Mouse (Mus musculus): ENCODE data around the gene B230307C23Rik. TPM values are rescaled to one million over a fixed set of nuclear protein-coding genes. Genes with fewer than 3 reads are reported as not detected.

B230307C23Rik gene
- polyA plus RNA-seq (2015; fragmentation: Nextera tagmentation; extraction: Ambion mirVana) = 28.2 and 28.5 TPM in 2 replicates

GRCm38 (mm10) chr16:97996616-97997382 lies at the start of gene B230307C23Rik:
B230307C23Rik (plus strand) TSS chr16:97997315.
- Histone ChIP-seq H3K4me1 (ENCODE audit: insufficient read depth, low read length) (peaks cover 15% of the 10 kb centered on the region), H3K4me3 (ENCODE audit: low read length) (peak within 1 kb of the TSS; percentile 67), H3K27ac (ENCODE audit: low read length) (peak within 1 kb of the TSS; percentile 94), H3K4me2 (replicated peaks; ENCODE audit: low read depth, low read length) (peak within 1 kb of the TSS; percentile 71), H3K9ac (replicated peaks; ENCODE audit: low read length) (peak within 1 kb of the TSS; percentile 75), H3K27me3 (ENCODE audit: insufficient read depth, low read length) (no peaks in the 10 kb centered on the region), H3K9me3 (ENCODE audit: low read length) (peaks cover 11% of the 10 kb centered on the region), H3K36me3 (ENCODE audit: insufficient read depth, low read length) (peaks cover 9% of the 10 kb centered on the region)
- WGBS = 1% methylated on average over 22 of the region's 22 CpGs
- ATAC-seq (ENCODE audit: low FRiP score, low TSS enrichment) = peak; percentile 99

- ATAC-seq (ENCODE audit: low FRiP score, low TSS enrichment) = no peak
- no peaks in the 10 kb centered on the region for H3K4me1 ChIP-seq (ENCODE audit: insufficient read depth, low read length)
- H3K9ac ChIP-seq (replicated peaks; ENCODE audit: low read length) = no peak overlapping the region
- no peak overlapping the region for H3K4me2 ChIP-seq (replicated peaks; ENCODE audit: low read depth, low read length)
- 89% methylated on average over 4 of the region's 4 CpGs for WGBS
- H3K36me3 ChIP-seq (ENCODE audit: insufficient read depth, low read length) = peaks cover 46% of the 10 kb centered on the region
- no peaks in the 10 kb centered on the region for H3K9me3 ChIP-seq (ENCODE audit: low read length)
- no peak overlapping the region for H3K27ac ChIP-seq (ENCODE audit: low read length)
- no peak overlapping the region for H3K4me3 ChIP-seq (ENCODE audit: low read length)
- no peaks in the 10 kb centered on the region for H3K27me3 ChIP-seq (ENCODE audit: insufficient read depth, low read length)
Observed at GRCm38 (mm10) chr16:97948836-97949235, 48.3 kb upstream of the B230307C23Rik start.

GRCm38 (mm10) chr16:97950061-97950460 lies 47.1 kb upstream of the B230307C23Rik start:
- Histone ChIP-seq H3K4me1 (ENCODE audit: insufficient read depth, low read length) (no peaks in the 10 kb centered on the region), H3K9ac (replicated peaks; ENCODE audit: low read length) (no peak overlapping the region), H3K27me3 (ENCODE audit: insufficient read depth, low read length) (no peaks in the 10 kb centered on the region), H3K4me2 (replicated peaks; ENCODE audit: low read depth, low read length) (no peak overlapping the region), H3K36me3 (ENCODE audit: insufficient read depth, low read length) (peaks cover 52% of the 10 kb centered on the region), H3K4me3 (ENCODE audit: low read length) (no peak overlapping the region), H3K9me3 (ENCODE audit: low read length) (no peaks in the 10 kb centered on the region), H3K27ac (ENCODE audit: low read length) (no peak overlapping the region)
- ATAC-seq (ENCODE audit: low FRiP score, low TSS enrichment) = no peak
- 98% methylated on average over 8 of the region's 8 CpGs for WGBS

- Histone ChIP-seq H3K4me1 (ENCODE audit: insufficient read depth, low read length) (no peaks in the 10 kb centered on the region), H3K9me3 (ENCODE audit: low read length) (no peaks in the 10 kb centered on the region), H3K4me3 (ENCODE audit: low read length) (no peak overlapping the region), H3K4me2 (replicated peaks; ENCODE audit: low read depth, low read length) (no peak overlapping the region), H3K27me3 (ENCODE audit: insufficient read depth, low read length) (no peaks in the 10 kb centered on the region), H3K27ac (ENCODE audit: low read length) (no peak overlapping the region), H3K9ac (replicated peaks; ENCODE audit: low read length) (no peak overlapping the region), H3K36me3 (ENCODE audit: insufficient read depth, low read length) (peaks cover 61% of the 10 kb centered on the region)
- no peak for ATAC-seq (ENCODE audit: low FRiP score, low TSS enrichment)
- 95% methylated on average over 4 of the region's 4 CpGs for WGBS
Observed at GRCm38 (mm10) chr16:97952371-97952770, 44.7 kb upstream of the B230307C23Rik start.

GRCm38 (mm10) chr16:97952801-97953200 lies 44.3 kb upstream of the B230307C23Rik start:
- H3K9ac ChIP-seq (replicated peaks; ENCODE audit: low read length) = no peak overlapping the region
- no peaks in the 10 kb centered on the region for H3K27me3 ChIP-seq (ENCODE audit: insufficient read depth, low read length)
- 88% methylated on average over 9 of the region's 9 CpGs for WGBS
- H3K4me1 ChIP-seq (ENCODE audit: insufficient read depth, low read length) = no peaks in the 10 kb centered on the region
- H3K4me2 ChIP-seq (replicated peaks; ENCODE audit: low read depth, low read length) = no peak overlapping the region
- H3K27ac ChIP-seq (ENCODE audit: low read length) = no peak overlapping the region
- ATAC-seq (ENCODE audit: low FRiP score, low TSS enrichment) = no peak
- H3K9me3 ChIP-seq (ENCODE audit: low read length) = no peaks in the 10 kb centered on the region
- H3K4me3 ChIP-seq (ENCODE audit: low read length) = no peak overlapping the region
- H3K36me3 ChIP-seq (ENCODE audit: insufficient read depth, low read length) = peaks cover 61% of the 10 kb centered on the region

- 86% methylated on average over 2 of the region's 2 CpGs for WGBS
- peaks cover 61% of the 10 kb centered on the region for H3K36me3 ChIP-seq (ENCODE audit: insufficient read depth, low read length)
Observed at GRCm38 (mm10) chr16:97953300-97953699, 43.8 kb upstream of the B230307C23Rik start.

GRCm38 (mm10) chr16:97956011-97956410 lies 41.1 kb upstream of the B230307C23Rik start:
- peaks cover 41% of the 10 kb centered on the region for H3K36me3 ChIP-seq (ENCODE audit: insufficient read depth, low read length)
- no peak overlapping the region for H3K4me3 ChIP-seq (ENCODE audit: low read length)
- H3K4me2 ChIP-seq (replicated peaks; ENCODE audit: low read depth, low read length) = no peak overlapping the region
- ATAC-seq (ENCODE audit: low FRiP score, low TSS enrichment) = no peak
- no peaks in the 10 kb centered on the region for H3K9me3 ChIP-seq (ENCODE audit: low read length)
- 73% methylated on average over 2 of the region's 2 CpGs for WGBS
- 0 out of 2 replicates have a peak, but pooled peaks cover 3% of the 10 kb centered on the region for H3K4me1 ChIP-seq (ENCODE audit: insufficient read depth, low read length)
- H3K9ac ChIP-seq (replicated peaks; ENCODE audit: low read length) = no peak overlapping the region
- H3K27ac ChIP-seq (ENCODE audit: low read length) = no peak overlapping the region
- no peaks in the 10 kb centered on the region for H3K27me3 ChIP-seq (ENCODE audit: insufficient read depth, low read length)

More at GRCm38 (mm10) chr16:97953300-97953699, 43.8 kb upstream of the B230307C23Rik start:
- no peak for ATAC-seq (ENCODE audit: low FRiP score, low TSS enrichment)
- Histone ChIP-seq H3K9me3 (ENCODE audit: low read length) (no peaks in the 10 kb centered on the region), H3K4me1 (ENCODE audit: insufficient read depth, low read length) (no peaks in the 10 kb centered on the region), H3K27ac (ENCODE audit: low read length) (no peak overlapping the region), H3K9ac (replicated peaks; ENCODE audit: low read length) (no peak overlapping the region), H3K4me2 (replicated peaks; ENCODE audit: low read depth, low read length) (no peak overlapping the region), H3K27me3 (ENCODE audit: insufficient read depth, low read length) (no peaks in the 10 kb centered on the region), H3K4me3 (ENCODE audit: low read length) (no peak overlapping the region)

GRCm38 (mm10) chr16:97957626-97958025 lies 39.5 kb upstream of the B230307C23Rik start:
- H3K4me2 ChIP-seq (replicated peaks; ENCODE audit: low read depth, low read length) = no peak overlapping the region
- no peak overlapping the region for H3K4me3 ChIP-seq (ENCODE audit: low read length)
- H3K36me3 ChIP-seq (ENCODE audit: insufficient read depth, low read length) = peaks cover 25% of the 10 kb centered on the region
- ATAC-seq (ENCODE audit: low FRiP score, low TSS enrichment) = no peak
- no peaks in the 10 kb centered on the region for H3K9me3 ChIP-seq (ENCODE audit: low read length)
- no peak overlapping the region for H3K27ac ChIP-seq (ENCODE audit: low read length)
- no peaks in the 10 kb centered on the region for H3K27me3 ChIP-seq (ENCODE audit: insufficient read depth, low read length)
- H3K9ac ChIP-seq (replicated peaks; ENCODE audit: low read length) = no peak overlapping the region
- peaks cover 3% of the 10 kb centered on the region; the same call in 1 of the 2 replicates for H3K4me1 ChIP-seq (ENCODE audit: insufficient read depth, low read length)

GRCm38 (mm10) chr16:97958401-97958973 lies 38.6 kb upstream of the B230307C23Rik start:
- peaks cover 22% of the 10 kb centered on the region for H3K36me3 ChIP-seq (ENCODE audit: insufficient read depth, low read length)
- H3K27ac ChIP-seq (ENCODE audit: low read length) = no peak overlapping the region
- no peak overlapping the region for H3K4me2 ChIP-seq (replicated peaks; ENCODE audit: low read depth, low read length)
- H3K4me3 ChIP-seq (ENCODE audit: low read length) = no peak overlapping the region
- no peak for ATAC-seq (ENCODE audit: low FRiP score, low TSS enrichment)
- no peaks in the 10 kb centered on the region for H3K9me3 ChIP-seq (ENCODE audit: low read length)
- H3K4me1 ChIP-seq (ENCODE audit: insufficient read depth, low read length) = peaks cover 3% of the 10 kb centered on the region; the same call in 1 of the 2 replicates
- H3K9ac ChIP-seq (replicated peaks; ENCODE audit: low read length) = no peak overlapping the region
- no peaks in the 10 kb centered on the region for H3K27me3 ChIP-seq (ENCODE audit: insufficient read depth, low read length)

- ATAC-seq (ENCODE audit: low FRiP score, low TSS enrichment) = no peak
- Histone ChIP-seq H3K9ac (replicated peaks; ENCODE audit: low read length) (no peak overlapping the region), H3K4me3 (ENCODE audit: low read length) (no peak overlapping the region), H3K27ac (ENCODE audit: low read length) (no peak overlapping the region), H3K27me3 (ENCODE audit: insufficient read depth, low read length) (no peaks in the 10 kb centered on the region), H3K4me1 (ENCODE audit: insufficient read depth, low read length) (peaks cover 3% of the 10 kb centered on the region; the same call in 1 of the 2 replicates), H3K36me3 (ENCODE audit: insufficient read depth, low read length) (peaks cover 11% of the 10 kb centered on the region), H3K9me3 (ENCODE audit: low read length) (no peaks in the 10 kb centered on the region), H3K4me2 (replicated peaks; ENCODE audit: low read depth, low read length) (no peak overlapping the region)
- 91% methylated on average over 3 of the region's 3 CpGs for WGBS
Observed at GRCm38 (mm10) chr16:97960348-97960747, 36.8 kb upstream of the B230307C23Rik start.

All from kidney, embryonic 16.5 days (tissue).